Mouse (Mus musculus) left cerebral cortex, adult 8-10 months (tissue): ENCODE measurements around the gene Prps1. TPM values are rescaled to one million over a fixed set of nuclear protein-coding genes. Genes with fewer than 3 reads are reported as not detected.
"Not testable (repeated sequence)": the region's sequence is repeated elsewhere in the genome, so short reads cannot be mapped to it uniquely, and the experiment has no call there.

Source experiments
- DNase-seq, 2 experiments: peaks; one replicate each; pipeline ENCODE4 v3.0.0; 2022; ENCODE audit warnings: low spot score in 2 of 2
- total RNA-seq, 4 experiments: library from RNA; stranded (reverse); gene quantifications; 2 replicates each; pipeline ENCODE4 v1.2.4; 2022

Prps1 gene
- 10 to 100 TPM; 70.4 to 87.2 (median 75.8) TPM for total RNA-seq

GRCm38 (mm10) chrX:140456279-140456731 lies at the start of gene Prps1:
TSS of gene Prps1 (plus strand) at chrX:140456613.
- peak; percentile 59 to 83 for DNase-seq

GRCm38 (mm10) chrX:140407593-140407992 lies 48.8 kb upstream of the Prps1 start:
- DNase-seq: no peak

DNA sequence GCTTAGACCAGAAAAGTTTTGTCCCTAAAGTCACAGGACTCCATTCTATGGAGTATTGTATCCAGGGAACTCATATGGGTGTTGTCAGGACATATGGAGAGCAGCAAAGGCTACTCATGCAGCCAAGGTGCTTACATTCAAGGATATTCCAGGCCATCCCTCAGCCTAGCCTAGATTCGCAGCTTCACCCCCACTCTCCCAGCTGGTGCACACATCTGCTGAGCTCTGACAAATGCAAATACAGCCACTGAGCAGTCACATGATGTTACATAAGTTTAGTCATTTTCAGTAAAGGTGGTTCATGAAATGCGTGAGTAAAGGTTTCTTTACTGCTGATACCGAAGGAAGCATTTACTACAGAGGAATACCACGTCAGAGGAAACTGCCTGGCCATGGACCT lies 37.9 kb upstream of the Prps1 start:
- DNase-seq: peak in 1 of 2 experiments; percentile 64

DNA sequence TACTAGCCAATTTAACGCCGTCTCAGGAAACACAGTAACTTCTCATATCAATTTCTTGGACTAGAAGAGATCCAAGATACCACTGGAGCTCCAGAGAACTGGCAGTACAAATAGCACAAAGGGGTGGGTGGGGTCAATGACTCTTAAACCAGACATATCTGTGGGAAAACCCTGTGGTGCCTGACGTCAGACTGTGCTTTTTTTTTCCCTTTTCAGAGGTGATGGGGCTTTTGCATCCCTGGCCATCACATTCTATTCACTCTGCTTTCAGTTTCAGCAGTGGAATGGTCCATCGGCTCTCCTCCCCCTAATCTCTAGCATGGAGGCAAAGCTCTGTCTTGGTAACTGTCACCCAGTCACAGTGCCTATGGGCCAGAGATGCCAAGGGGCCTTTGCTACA lies 29.3 kb upstream of the Prps1 start:
- no peak for DNase-seq

GRCm38 (mm10) chrX:140428252-140428651 lies 28.2 kb upstream of the Prps1 start:
- DNase-seq: no peak

DNA sequence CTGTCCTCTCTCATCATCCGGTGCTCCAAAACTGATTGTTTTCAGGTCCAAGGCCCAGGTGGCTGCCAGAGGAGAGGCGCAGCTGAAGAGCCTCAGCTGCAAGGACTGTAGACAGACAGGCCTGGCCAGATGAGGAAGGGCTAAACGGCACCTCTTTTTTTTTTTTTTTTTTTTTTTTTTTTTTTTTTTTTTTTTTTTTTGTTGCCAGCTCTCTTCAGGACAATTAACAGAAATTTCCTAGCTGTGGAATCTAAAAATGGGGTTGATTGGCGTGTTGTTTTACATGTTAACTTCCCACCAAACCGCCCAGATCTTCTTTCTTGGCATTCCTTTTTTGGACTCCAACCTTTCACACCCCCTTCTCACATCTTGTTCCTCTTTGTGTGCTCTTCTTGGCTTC lies 26.4 kb upstream of the Prps1 start:
- DNase-seq: no peak

DNA sequence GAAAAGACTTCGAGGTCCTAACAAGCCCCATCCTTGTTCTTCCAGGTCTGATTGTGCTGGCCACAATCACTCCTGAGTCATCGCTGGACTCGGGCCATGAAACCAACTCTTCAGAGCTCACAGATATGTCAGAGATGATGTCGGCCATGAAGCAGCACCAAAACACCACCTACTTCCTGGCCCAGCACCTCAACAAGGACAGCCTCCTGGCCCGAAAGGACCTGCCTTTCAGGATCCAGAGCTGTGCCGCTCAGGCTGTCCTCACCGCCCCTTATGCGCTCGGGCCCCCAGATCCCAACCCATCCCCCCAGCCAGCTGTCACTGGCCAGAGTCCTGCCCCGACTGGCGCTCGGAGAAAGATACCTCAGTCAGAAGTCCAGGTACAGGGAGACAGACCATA lies 25.9 kb upstream of the Prps1 start:
- no peak for DNase-seq

DNA sequence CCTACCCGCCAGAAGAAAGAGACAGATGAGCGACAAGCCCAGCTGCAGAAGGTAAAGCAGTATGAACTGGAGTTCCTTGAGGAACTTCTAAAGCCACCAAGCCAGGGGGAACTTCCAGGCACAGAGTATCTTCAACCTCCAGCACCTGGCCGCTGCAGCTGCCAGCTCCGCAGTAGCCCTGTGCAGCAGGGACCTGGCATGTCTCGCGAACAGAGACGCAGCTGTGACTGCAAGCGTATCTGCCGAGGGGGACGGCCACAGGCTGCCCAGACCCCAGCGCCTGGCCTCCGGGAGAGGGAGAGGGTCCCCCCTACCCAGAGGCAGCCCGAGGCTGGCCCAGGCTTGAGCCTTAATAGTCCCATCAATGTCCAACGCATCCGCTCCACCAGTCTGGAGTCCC lies 24.4 kb upstream of the Prps1 start:
- no peak for DNase-seq

DNA sequence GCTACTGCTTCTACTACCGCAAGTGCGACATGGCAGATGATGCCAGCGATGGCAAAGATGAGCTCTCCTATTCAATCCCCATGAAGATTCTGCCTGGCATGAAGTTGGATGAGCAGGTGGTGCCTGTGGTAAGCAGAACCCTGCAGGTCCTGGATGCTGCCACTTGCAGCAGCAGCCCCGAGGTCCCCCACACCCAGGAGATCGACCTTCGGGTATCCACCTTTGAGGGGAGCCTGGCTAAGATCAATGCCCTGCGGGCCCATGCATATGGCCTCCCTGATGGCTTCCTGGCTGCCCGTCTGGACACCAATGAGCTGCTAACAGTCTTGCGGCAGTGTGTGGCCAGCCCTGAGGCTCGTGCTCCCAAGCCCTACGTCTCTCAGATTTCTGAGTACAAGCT lies 23.6 kb upstream of the Prps1 start:
- no peak for DNase-seq

GRCm38 (mm10) chrX:140437906-140438305 lies 18.5 kb upstream of the Prps1 start:
- DNase-seq: no peak

DNA sequence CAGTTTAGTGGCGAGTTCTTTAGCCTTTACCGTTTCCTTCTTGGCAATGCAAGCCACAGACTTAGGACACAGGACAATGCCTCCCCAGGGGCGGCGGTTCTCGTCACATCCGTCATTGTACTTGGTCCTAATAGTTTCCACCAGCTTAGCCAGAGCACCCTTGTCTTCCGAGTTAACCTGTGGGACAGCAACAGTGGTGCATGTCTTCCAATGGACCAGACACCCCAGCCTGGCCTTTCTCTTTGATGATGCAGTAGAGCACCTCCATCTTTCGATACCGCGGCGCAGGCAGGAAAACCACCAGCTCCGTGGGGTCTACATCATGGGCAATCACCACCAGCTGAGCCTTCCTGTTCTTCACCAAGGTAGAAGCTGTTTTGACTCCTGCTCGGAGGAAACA lies 10.9 kb upstream of the Prps1 start:
- DNase-seq: no peak

- no peak for DNase-seq
These were observed 6.3 kb upstream of the Prps1 start for GRCm38 (mm10) chrX:140450071-140450470.

DNA sequence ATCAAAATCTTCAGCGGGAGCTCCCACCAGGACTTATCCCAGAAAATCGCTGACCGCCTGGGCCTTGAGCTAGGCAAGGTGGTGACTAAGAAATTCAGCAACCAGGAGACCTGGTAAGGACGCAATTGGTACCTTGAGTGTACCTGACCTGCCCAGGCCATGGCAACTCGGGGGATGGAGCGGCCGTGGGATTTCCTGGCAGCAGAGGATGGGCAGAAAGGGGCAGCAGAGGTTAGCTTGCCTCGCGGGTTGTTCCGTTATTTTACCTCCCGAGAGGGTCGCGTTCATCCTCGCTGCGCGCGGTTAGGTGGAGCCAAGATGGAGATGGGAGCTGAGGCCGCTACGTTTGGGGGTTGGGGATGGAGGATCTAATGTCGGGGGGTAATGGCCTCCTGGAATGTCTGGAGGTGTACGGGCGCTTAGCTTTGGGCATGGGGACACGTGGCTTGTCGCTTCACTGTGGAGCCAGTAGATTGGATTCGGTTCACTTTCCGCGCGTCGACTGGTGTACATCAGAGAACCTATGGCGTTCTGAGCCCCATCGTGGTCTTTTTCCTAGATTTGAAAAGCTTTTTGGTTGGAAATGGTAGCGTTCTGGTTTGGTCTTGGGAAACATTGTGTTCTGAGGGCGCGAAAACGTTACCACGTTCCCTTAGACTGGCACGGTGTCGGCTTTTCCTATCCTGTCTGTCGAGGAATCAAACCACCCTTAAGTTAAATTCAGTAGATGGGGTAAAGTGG lies 508 bp downstream of the Prps1 start:
- DNase-seq: no peak

- DNase-seq: no peak
These were observed 1.1 kb downstream of the Prps1 start for GRCm38 (mm10) chrX:140457502-140457901.

GRCm38 (mm10) chrX:140478231-140478630 lies 21.8 kb downstream of the Prps1 start:
- no peak for DNase-seq

- DNase-seq: peak in 1 of 2 experiments; percentile 8
These were observed 22.8 kb downstream of the Prps1 start for GRCm38 (mm10) chrX:140479171-140479570.

DNA sequence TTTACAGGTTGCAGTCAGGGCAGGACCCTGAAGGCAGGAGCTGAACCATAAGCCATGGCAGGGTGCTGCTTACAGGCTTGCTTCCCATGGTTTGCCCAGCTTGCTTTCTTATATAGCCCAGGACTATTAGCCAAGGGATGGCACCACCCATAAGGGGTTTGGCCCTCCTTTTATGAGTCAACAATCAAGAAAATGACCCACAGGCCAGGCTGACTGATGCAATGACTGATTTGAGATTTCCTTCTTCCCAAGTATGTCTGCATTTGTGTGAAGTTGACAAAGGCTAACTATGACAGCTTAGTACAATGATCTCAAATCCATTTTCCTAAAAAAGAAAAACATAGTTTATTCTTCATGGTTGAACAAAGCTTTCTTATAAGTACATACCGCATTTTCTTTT lies 32.8 kb downstream of the Prps1 start:
- no peak for DNase-seq

DNA sequence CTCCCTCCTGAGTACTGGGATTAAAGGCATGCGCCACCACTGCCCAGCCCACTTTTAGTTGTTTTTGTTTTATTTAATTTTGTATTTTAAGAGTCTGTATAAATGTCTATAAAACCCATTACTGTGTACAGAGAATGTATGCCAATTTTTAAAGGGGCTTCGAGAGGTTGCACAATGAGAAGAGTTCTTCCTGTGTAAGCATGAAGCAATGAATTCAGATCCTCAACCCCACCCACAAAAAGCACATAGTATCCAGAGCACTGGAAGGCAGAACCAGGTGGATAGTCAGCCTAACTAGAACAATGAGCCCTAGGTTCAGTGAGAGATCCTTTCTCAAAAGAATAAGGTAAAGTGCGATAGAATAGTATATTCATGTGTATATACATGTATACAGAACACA lies 33.8 kb downstream of the Prps1 start:
- no peak for DNase-seq

DNA sequence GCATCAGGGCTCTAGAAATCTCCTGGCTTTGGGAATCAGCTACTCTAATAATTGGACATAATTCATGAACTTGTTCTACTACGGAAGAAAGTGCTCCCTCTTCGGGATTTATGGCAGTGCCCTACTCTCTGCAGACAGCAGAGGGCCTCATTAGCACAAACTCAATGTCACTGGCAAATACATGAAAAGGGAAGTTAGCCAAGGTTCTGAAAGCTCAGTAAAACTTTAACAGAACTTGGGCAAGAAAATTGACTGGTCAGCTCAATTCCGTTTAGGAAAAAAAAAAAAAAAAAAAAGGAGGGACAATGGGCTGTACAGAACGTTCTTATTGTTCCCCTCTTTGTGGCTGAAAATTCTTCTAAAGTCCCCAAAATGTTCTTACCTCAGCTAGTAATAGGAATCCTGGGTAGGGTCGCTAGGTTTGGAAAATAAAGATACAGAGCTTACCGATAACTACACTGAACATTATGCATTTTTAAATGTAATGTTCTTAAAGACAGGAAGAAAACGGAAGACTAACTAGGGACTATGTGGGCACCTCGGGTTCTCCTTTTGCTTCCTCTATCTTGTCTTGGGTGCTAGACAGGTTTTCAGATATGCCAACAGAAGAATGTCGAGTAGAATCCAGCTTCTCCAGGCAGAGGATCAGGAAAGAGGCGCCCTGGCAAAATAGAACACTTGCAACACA lies 35.6 kb downstream of the Prps1 start:
- no peak for DNase-seq

- DNase-seq: no peak
These were observed 37.2 kb downstream of the Prps1 start for GRCm38 (mm10) chrX:140493527-140494029.

DNA sequence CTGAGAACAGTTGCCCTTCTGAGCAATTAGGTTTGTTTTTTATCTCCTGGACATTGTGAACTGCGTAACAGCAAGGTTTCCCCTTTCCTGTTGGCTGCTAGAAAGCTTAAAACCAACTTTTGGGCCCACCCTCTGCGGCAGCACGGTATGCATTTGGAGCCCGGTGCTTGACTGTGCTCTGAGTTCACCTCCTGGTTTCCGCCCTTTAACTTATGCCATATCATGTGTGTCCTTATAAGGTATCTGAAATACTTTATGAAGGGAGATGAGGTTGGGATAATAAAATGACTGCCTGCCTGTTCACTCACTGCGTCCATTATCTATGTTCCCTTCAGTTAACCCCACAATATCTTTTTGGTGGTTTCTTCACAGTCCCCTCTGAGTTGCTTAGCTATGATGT lies 37.8 kb downstream of the Prps1 start:
- DNase-seq: no peak

DNA sequence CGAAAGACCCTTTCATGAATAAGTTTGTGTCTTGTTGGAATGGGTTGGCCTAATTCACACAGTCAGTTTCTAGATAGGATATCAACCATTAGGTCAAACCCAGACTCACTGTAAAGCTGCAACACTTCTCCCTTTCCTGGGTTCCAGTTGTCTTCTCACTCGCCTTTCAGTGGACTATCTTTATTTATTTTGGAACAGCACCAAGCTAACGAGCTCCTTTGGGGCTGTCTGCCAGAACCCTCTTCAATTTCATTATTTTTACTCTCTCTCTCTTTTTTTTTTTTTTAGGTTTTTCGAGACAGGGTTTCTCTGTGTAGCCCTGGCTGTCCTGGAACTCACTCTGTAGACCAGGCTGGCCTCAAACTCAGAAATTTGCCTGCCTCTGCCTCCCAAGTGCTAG lies 42.0 kb downstream of the Prps1 start:
- DNase-seq: not testable (repeated sequence)

DNA sequence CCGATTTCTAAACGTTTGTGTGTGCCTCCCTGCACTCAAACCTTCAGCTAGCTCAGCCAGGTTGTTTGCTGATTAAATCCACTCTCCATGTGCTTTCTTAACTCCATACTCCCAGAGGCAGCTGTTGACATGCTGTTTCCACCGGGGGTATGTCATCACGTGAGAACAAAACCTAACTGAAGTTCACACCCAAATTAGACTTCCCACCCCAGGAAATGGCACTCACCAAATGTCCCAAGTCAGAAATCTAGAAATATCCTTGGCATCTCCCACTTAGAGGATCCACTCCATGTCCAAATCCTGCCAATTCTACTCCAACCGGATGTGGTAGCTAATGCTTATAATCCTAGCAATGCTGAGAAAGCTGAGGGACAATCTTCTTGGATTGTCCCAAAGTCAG lies 43.9 kb downstream of the Prps1 start:
- DNase-seq: no peak
